Mouse (Mus musculus) E14TG2a.4 (cell line): ENCODE results near the gene Cd68.
"Not testable (repeated sequence)": the region's sequence is repeated elsewhere in the genome, so short reads cannot be mapped to it uniquely, and the experiment has no call there.

Experiments
- H3K27me3 ChIP-seq: 2 replicates; pipeline ENCODE4 v1.6.1; 2014; ENCODE audit warnings: low read length, control low read depth; ENCODE audit not compliant: insufficient read depth
- H3K36me3 ChIP-seq: 2 replicates; pipeline ENCODE4 v1.6.1; 2014; ENCODE audit warnings: low read length, control low read depth; ENCODE audit not compliant: insufficient read depth
- H3K4me1 ChIP-seq: replicated peaks from 2 replicates; pipeline ENCODE4 v1.6.1; 2014; ENCODE audit warnings: low read depth, low read length, control low read depth
- H3K4me3 ChIP-seq: replicated peaks from 2 replicates; pipeline ENCODE4 v1.5.1; 2014; ENCODE audit warnings: mild to moderate bottlenecking, low read length
- H3K9me3 ChIP-seq: 2 replicates; pipeline ENCODE4 v1.6.1; 2014; ENCODE audit warnings: low read length, control low read depth
- CTCF ChIP-seq: conservative IDR thresholded peaks from 2 replicates; pipeline ENCODE4 v1.5.1; 2014; ENCODE audit warnings: low read length
- NANOG ChIP-seq: IDR thresholded peaks from 2 replicates; pipeline ENCODE4 v1.6.1; 2014; ENCODE audit warnings: borderline replicate concordance, low read length, mixed read lengths
- POU5F1 ChIP-seq: IDR thresholded peaks from 2 replicates; pipeline ENCODE4 v1.6.1; 2014; ENCODE audit warnings: low read length, borderline replicate concordance

Gene Cd68

DNA sequence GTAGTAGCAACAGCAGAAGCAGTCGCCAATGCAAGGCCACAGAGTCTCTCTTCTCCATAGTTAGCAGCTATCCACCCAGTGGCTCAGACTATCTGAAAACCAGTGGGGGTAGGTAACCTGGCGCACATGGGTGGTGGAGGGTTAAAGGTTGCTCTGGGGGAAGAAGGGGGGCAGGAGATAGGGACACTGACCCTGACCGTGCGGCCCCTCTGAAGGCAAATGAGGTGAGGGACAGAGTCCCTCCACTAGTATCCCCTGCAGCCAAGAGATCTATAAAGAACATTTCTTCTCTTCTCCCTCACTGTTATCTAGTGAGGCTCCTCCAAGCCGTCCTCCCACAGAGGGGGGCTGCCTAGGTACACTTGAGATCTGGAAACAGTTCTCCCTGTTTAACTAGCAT lies 48.1 kb downstream of the Cd68 start, which contains the start of gene Shbg:
TSS of gene Shbg (minus strand) at position 101 of the 400 bp plus-strand sequence.
- Histone ChIP-seq H3K9me3 (no peaks in the 10 kb centered on the region), H3K36me3 (no peaks in the 10 kb centered on the region), H3K4me3 (no peak within 1 kb of the TSS), H3K4me1 (peaks cover 38% of the 10 kb centered on the region), H3K27me3 (peaks cover 35% of the 10 kb centered on the region)
- TF ChIP-seq POU5F1: no peak
- TF ChIP-seq NANOG: no peak
- no peak for TF ChIP-seq CTCF

DNA sequence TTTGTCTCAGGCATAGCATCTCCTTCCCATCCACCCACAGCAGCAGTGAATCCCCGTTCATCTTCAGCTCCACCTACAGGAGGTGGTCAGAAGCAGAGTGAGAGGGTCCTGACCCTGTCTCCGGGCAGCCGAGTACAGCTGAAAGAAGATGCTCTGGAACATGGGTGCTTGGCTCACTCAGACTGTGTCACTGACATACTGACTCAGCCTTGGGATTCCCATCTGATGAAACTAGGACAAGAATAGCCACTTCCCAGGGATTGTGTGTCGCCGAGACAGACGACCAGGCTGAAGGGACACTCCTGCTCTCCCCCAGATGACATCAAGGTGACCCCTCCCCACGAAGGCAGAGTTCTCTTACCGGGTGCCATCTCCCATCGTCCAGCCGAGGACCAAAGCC lies 49.2 kb downstream of the Cd68 start:
- Histone ChIP-seq H3K27me3 (peaks cover 35% of the 10 kb centered on the region), H3K36me3 (no peaks in the 10 kb centered on the region), H3K4me3 (no peak overlapping the region), H3K4me1 (peaks cover 33% of the 10 kb centered on the region), H3K9me3 (no peaks in the 10 kb centered on the region)
- TF ChIP-seq POU5F1: no peak
- no peak for TF ChIP-seq CTCF
- TF ChIP-seq NANOG: no peak

DNA sequence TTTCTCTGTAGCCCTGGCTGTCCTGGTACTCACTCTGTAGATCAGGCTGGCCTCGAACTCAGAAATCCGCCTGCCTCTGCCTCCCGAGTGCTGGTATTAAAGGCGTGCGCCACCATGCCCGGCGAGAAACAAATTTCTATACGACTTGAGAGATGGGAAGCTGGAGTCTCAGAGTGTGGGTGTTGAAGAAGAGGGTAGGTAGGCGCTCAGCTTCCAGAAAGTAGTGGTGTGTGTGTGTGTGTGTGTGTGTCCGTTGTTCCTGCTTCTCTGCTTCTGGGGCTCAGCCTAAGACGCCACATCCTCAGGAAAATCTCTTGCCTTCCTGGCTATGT lies 51.7 kb downstream of the Cd68 start:
- H3K4me1 ChIP-seq: peaks cover 31% of the 10 kb centered on the region
- H3K36me3 ChIP-seq, H3K9me3 ChIP-seq: not testable (repeated sequence)
- H3K27me3 ChIP-seq: peaks cover 38% of the 10 kb centered on the region
- peak overlapping the region; percentile 14; the same call in 1 of the 2 replicates for H3K4me3 ChIP-seq
